Mouse (Mus musculus): ENCODE data around the gene Rasl11b.

GRCm38 (mm10) chr5:74195614-74196306 lies 674 bp downstream of the Rasl11b start:
- TF ChIP-seq POLR2A (IDR thresholded peaks at IDR 0.05; ENCODE audit: control insufficient read depth, low read depth, low read length) (no peak), CTCF (IDR thresholded peaks at IDR 0.05; ENCODE audit: control insufficient read depth, insufficient read depth, insufficient replicate concordance, low read depth, low read length) (no peak)
